Mouse (Mus musculus): ENCODE measurements around the gene Ost4. TPM values are rescaled to one million over a fixed set of nuclear protein-coding genes. Genes with fewer than 3 reads are reported as not detected.
A peak's percentile ranks its signal among the peaks of the same experiment; 100 is the strongest.

Ost4 gene
- polyA plus RNA-seq, 1 experiment = 180 TPM

GRCm38 (mm10) chr5:30917891-30918670 is 10.5 kb upstream of the Ost4 start:
- Histone ChIP-seq H3K27me3 (replicated peaks) (no peaks in the 10 kb centered on the region), H3K4me1 (peaks cover 89% of the 10 kb centered on the region), H3K9me3 (no peaks in the 10 kb centered on the region), H3K36me3 (replicated peaks; ENCODE audit: low read length) (peaks cover 65% of the 10 kb centered on the region), H3K4me3 (replicated peaks) (peak overlapping the region; percentile 98)
- TF ChIP-seq FLI1 (IDR thresholded peaks at IDR 0.05; ENCODE audit: low read length) (no peak), GATA1 (IDR thresholded peaks at IDR 0.05; ENCODE audit: borderline replicate concordance, low read length) (no peak)

- H3K36me3 ChIP-seq (replicated peaks; ENCODE audit: low read length) = peaks cover 62% of the 10 kb centered on the region
- peaks cover 89% of the 10 kb centered on the region for H3K4me1 ChIP-seq
- no peaks in the 10 kb centered on the region for H3K27me3 ChIP-seq (replicated peaks)
- no peak for TF ChIP-seq FLI1 (IDR thresholded peaks at IDR 0.05; ENCODE audit: low read length)
- H3K4me3 ChIP-seq (replicated peaks) = peak overlapping the region; percentile 98
- H3K9me3 ChIP-seq = no peaks in the 10 kb centered on the region
These were observed 9.8 kb upstream of the Ost4 start for GRCm38 (mm10) chr5:30917348-30917747.

DNA sequence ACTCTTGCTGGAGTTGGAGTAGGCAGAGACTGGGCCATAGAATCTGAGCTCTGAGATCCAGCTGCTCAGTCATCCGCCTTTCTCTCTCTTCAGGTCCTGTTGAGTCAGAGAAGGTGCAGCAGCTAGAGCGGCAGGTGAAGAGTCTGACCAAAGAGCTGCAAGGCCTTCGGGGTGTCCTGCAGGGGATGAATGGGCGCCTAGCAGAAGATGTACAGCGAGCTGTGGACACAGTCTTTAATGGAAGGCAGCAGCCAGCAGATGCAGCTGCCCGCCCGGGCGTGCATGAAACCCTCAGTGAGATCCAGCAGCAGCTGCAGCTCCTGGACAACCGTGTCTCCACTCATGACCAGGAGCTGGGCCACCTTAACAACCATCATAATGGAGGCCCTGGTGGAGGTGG is 9.3 kb upstream of the Ost4 start:
- no peaks in the 10 kb centered on the region for H3K9me3 ChIP-seq
- no peaks in the 10 kb centered on the region for H3K27me3 ChIP-seq (replicated peaks)
- peaks cover 89% of the 10 kb centered on the region for H3K4me1 ChIP-seq
- no peak for TF ChIP-seq FLI1 (IDR thresholded peaks at IDR 0.05; ENCODE audit: low read length)
- no peak for TF ChIP-seq GATA1 (IDR thresholded peaks at IDR 0.05; ENCODE audit: borderline replicate concordance, low read length)
- peak overlapping the region; percentile 98 for H3K4me3 ChIP-seq (replicated peaks)
- peaks cover 62% of the 10 kb centered on the region for H3K36me3 ChIP-seq (replicated peaks; ENCODE audit: low read length)

DNA sequence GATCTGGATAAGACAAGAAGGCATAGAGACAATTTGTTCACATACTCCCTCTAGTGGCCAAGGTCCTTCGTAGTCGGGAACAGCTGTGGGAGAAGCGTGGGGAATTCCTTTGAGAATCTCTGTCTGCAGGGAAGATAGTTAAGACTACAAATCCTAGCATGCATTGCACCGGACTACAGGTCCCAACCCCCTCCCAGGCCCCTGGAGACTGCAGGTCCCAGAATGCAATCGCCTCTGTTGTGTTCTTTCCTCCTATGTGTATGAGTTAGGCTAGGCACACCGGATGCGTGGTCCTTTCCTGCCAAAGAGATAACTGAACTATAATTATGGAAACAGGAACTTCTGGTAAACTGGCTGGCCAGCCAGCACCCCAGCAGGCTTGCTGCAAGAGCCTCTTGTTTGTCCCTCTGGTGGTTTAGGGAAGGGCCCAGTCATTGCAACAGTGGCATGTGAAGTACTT is 8.4 kb upstream of the Ost4 start:
- H3K4me3 ChIP-seq (replicated peaks) = peak overlapping the region; percentile 98
- no peaks in the 10 kb centered on the region for H3K27me3 ChIP-seq (replicated peaks)
- H3K4me1 ChIP-seq = peaks cover 90% of the 10 kb centered on the region
- H3K9me3 ChIP-seq = no peaks in the 10 kb centered on the region
- peaks cover 60% of the 10 kb centered on the region for H3K36me3 ChIP-seq (replicated peaks; ENCODE audit: low read length)
- peak; percentile 82; the same call in 1 of the 2 replicates for TF ChIP-seq FLI1 (IDR thresholded peaks at IDR 0.05; ENCODE audit: low read length)
- TF ChIP-seq GATA1 (IDR thresholded peaks at IDR 0.05; ENCODE audit: borderline replicate concordance, low read length) = peak; percentile 96

DNA sequence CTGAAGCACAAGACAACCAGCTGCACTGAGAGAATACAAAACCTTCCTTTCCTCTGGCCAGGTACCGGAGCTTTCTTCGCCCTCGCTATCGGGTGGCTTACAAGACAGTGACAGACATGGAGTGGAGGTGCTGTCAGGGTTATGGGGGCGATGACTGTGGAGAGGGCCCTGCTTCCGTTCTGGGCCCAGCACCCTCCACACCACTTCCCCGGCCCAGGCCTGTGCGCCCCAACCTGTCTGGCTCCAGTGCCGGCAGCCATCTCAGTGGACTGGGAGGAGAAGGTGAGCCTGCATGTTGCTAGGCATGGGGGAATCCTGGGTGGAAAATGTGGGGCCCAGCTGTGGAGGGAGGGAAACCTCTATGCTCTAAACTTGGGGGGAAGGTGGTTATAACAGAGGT is 7.9 kb upstream of the Ost4 start:
- TF ChIP-seq GATA1 (IDR thresholded peaks at IDR 0.05; ENCODE audit: borderline replicate concordance, low read length) (no peak), FLI1 (IDR thresholded peaks at IDR 0.05; ENCODE audit: low read length) (no peak)
- Histone ChIP-seq H3K36me3 (replicated peaks; ENCODE audit: low read length) (peaks cover 54% of the 10 kb centered on the region), H3K9me3 (no peaks in the 10 kb centered on the region), H3K4me3 (replicated peaks) (peak overlapping the region; percentile 98), H3K27me3 (replicated peaks) (no peaks in the 10 kb centered on the region), H3K4me1 (peaks cover 90% of the 10 kb centered on the region)

GRCm38 (mm10) chr5:30914849-30915248 is 7.3 kb upstream of the Ost4 start:
- Histone ChIP-seq H3K4me3 (replicated peaks) (peak overlapping the region; percentile 98), H3K36me3 (replicated peaks; ENCODE audit: low read length) (peaks cover 48% of the 10 kb centered on the region), H3K4me1 (peaks cover 90% of the 10 kb centered on the region), H3K27me3 (replicated peaks) (no peaks in the 10 kb centered on the region), H3K9me3 (no peaks in the 10 kb centered on the region)
- TF ChIP-seq FLI1 (IDR thresholded peaks at IDR 0.05; ENCODE audit: low read length) (no peak), GATA1 (IDR thresholded peaks at IDR 0.05; ENCODE audit: borderline replicate concordance, low read length) (no peak)

- no peak for TF ChIP-seq GATA1 (IDR thresholded peaks at IDR 0.05; ENCODE audit: borderline replicate concordance, low read length)
- no peak for TF ChIP-seq FLI1 (IDR thresholded peaks at IDR 0.05; ENCODE audit: low read length)
- Histone ChIP-seq H3K36me3 (replicated peaks; ENCODE audit: low read length) (peaks cover 41% of the 10 kb centered on the region), H3K27me3 (replicated peaks) (no peaks in the 10 kb centered on the region), H3K4me3 (replicated peaks) (peak overlapping the region; percentile 98), H3K9me3 (no peaks in the 10 kb centered on the region), H3K4me1 (peaks cover 90% of the 10 kb centered on the region)
These were observed 6.6 kb upstream of the Ost4 start for GRCm38 (mm10) chr5:30914101-30914635.

GRCm38 (mm10) chr5:30913060-30913841 is 5.7 kb upstream of the Ost4 start, which contains the start of gene Emilin1:
Emilin1 (plus strand) TSS chr5:30913402.
- TF ChIP-seq GATA1 (IDR thresholded peaks at IDR 0.05; ENCODE audit: borderline replicate concordance, low read length) (no peak), FLI1 (IDR thresholded peaks at IDR 0.05; ENCODE audit: low read length) (no peak)
- Histone ChIP-seq H3K9me3 (no peaks in the 10 kb centered on the region), H3K4me3 (replicated peaks) (peak within 1 kb of the TSS; percentile 98), H3K4me1 (peaks cover 90% of the 10 kb centered on the region), H3K27me3 (replicated peaks) (no peaks in the 10 kb centered on the region), H3K36me3 (replicated peaks; ENCODE audit: low read length) (peaks cover 32% of the 10 kb centered on the region)

GRCm38 (mm10) chr5:30912156-30912555 is 4.6 kb upstream of the Ost4 start:
- H3K27me3 ChIP-seq (replicated peaks) = no peaks in the 10 kb centered on the region
- TF ChIP-seq GATA1 (IDR thresholded peaks at IDR 0.05; ENCODE audit: borderline replicate concordance, low read length) (no peak), FLI1 (IDR thresholded peaks at IDR 0.05; ENCODE audit: low read length) (no peak)
- peaks cover 85% of the 10 kb centered on the region for H3K4me1 ChIP-seq

More at GRCm38 (mm10) chr5:30912156-30912555, 4.6 kb upstream of the Ost4 start:
- Histone ChIP-seq H3K4me3 (replicated peaks) (peak overlapping the region; percentile 98), H3K36me3 (replicated peaks; ENCODE audit: low read length) (peaks cover 21% of the 10 kb centered on the region), H3K9me3 (no peaks in the 10 kb centered on the region)

Data from megakaryocyte, embryonic 14.5 days (primary cell).